Mouse (Mus musculus): Measurements from ENCODE around the gene Pgm5.
A peak's percentile ranks its signal among the peaks of the same experiment; 100 is the strongest.

The Pgm5 gene

GRCm38 (mm10) chr19:24779996-24780395 is 81.7 kb downstream of the Pgm5 start:
- DNase-seq (ENCODE audit: low spot score in 2 of 2): no peak

DNA sequence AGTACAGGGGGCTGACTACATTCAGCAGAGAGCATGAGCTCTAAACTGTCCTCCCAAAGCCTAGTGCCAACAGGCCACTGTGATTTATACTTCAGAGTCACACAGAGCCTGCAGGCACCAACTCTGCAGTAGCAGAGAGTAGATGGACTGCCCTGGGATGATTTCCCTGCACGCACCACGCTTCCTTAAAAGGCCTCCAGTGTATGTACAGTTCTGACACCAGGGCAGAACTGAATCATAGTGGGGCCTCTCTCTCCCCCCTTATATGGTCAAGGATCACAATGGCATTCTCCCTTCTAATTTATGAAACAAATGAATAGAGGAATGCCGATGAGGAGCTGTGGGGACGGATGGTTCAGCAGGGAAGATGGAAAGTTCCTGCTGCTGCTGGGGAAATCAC is 91.3 kb downstream of the Pgm5 start:
- peak in 1 of 2 experiments; percentile 26 for DNase-seq (ENCODE audit: low spot score in 2 of 2)

GRCm38 (mm10) chr19:24767401-24767800 is 94.3 kb downstream of the Pgm5 start:
- no peak for DNase-seq (ENCODE audit: low spot score in 2 of 2)

DNA sequence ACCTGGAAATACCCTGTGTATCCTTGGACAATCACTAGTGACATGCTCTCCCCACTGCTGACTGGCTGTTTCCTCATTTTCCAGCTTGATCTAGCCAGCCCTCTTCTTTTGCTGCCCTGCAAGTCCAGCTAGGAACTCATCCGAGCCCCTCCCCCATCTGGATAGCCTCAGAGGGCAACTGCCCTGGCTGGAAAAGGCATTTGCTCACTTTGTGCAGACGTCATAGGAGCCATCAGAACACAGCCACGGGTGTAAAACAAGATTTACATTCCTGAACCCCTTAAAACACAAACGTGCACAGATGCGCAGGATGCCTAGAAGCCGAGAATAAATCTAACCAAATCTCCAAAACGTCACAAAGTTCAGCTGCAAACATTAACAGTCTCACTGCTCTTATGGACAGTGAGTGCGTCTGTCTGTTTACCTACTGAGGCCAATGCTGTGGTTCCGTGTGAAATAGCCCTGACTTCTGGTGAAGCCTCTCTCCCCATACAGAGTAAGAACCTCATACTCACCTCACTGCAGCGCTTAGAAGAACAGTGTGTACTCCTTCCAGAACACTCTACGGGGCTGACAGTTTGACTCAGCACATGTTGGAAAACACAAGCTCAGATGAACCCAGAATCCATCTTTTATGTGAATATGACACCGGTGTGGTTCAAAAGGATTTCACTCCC is 99.0 kb downstream of the Pgm5 start:
- no peak for DNase-seq (ENCODE audit: low spot score in 2 of 2)

DNA sequence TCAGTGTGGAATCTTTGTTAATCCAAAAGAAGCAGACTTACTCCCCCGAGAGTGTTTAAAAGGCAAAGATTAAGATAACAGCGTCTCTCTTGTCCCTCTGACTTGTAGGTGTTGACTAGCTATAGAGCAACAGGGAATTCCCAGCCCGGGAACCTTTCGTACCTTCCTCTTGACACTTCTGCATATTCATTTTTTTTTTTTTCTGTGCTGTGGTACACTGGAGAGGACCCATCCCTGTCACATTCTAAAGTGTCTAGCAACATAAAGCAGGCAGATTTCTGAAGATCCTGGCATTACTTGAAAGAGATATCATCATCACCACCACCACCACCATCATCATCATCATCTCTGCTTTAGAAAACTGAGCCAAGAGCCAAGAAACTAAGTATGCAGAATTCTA is 105.0 kb downstream of the Pgm5 start:
- no peak for DNase-seq (ENCODE audit: low spot score in 2 of 2)

- DNase-seq (ENCODE audit: low spot score in 2 of 2): no peak
Measured at GRCm38 (mm10) chr19:24754440-24754785, 107.2 kb downstream of the Pgm5 start.

DNA sequence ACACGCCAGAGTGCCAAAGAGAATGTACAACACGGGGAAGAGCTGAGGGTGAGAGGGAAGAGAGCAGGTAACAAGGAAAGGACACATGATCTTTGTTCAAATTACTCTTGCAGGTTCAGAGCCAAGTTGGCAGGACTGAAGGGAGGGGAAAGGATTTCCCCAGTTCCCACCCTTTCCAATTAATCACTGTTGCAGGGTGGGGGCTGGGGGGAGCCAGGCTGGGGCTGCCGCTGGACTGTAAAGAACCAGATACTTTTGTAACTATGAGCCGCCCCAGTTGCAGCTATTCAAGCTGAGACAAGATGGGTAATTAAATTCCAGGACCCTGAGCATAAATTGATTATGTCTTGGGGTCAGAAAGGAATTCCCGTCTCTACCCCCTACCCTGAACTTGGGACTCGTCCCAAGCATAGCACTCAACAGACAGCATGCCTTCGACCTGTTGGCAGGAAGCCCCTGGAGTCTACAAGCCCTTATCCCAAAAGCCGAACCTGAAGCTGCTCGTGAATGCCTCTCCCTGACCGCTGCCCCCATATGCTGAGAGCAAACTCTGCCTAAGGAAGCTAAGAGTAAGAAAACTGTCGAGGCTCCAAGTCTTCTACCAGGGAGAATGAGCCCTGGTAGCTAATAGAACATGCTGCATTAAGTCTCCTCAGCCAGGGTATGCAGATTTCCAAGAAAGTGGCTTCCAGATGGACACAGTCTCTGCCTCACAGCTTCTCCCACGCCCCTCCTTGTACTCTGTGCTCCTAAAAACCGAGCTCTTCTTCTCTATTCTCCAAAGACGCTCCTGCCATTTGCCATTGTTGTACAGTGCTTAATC is 107.8 kb downstream of the Pgm5 start:
- no peak for DNase-seq (ENCODE audit: low spot score in 2 of 2)

- no peak for DNase-seq (ENCODE audit: low spot score in 2 of 2)
Measured at GRCm38 (mm10) chr19:24752873-24753538, 108.6 kb downstream of the Pgm5 start.

DNA sequence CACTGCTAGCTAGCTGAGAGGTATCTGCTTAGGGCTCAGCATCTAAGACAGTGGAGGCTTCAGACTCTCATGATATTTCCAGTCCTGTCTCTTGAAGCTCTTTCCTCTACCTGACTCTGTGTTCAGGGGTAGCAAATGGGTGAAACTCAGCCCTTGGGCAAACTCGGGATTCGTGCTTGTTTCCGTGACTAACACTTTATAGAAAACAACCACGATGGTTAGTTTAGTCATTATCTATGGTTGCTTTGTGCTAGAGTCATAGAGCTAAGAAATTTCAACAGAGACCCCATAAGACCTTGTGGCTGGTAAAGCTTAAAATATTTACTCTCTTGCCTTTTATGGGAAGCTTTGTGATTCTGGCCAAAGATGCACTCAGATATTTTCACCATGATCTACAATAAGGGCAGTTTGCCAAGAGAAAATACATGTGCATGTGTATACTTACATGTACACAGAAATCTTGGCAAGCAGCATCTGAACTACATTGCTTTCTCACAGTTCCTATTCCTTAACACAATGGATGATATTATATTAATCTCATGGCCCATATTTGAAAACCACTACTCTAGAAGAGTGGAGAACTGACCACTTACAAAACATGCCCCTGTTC is 115.3 kb downstream of the Pgm5 start:
- no peak for DNase-seq (ENCODE audit: low spot score in 2 of 2)

- no peak for DNase-seq (ENCODE audit: low spot score in 2 of 2)
Measured at GRCm38 (mm10) chr19:24742606-24743005, 119.0 kb downstream of the Pgm5 start.

DNA sequence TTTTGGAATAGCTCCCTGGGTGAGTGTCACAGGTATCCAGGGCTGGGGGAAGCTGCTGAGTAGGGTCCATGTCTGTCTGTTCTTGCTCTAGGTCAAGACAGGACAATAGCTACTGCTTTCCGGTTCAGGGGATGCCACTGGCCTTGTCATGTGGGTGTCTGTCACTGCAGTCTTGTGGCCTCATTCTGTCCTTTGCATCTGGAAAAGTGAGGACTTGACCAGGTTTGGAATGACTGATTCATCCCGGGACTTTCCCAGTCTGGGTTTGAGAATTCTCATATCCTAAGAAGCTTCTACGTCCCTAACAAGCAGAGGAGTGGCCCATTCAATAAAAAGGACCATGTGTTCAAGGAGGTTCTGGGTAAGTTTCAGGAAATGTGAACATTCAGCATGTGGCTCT is 122.9 kb downstream of the Pgm5 start:
- DNase-seq (ENCODE audit: low spot score in 2 of 2): no peak

- no peak for DNase-seq (ENCODE audit: low spot score in 2 of 2)
Measured at GRCm38 (mm10) chr19:24738026-24738425, 123.6 kb downstream of the Pgm5 start.

GRCm38 (mm10) chr19:24735484-24736128 is 126.0 kb downstream of the Pgm5 start:
- DNase-seq (ENCODE audit: low spot score in 2 of 2): peak in 1 of 2 experiments; percentile 29

DNA sequence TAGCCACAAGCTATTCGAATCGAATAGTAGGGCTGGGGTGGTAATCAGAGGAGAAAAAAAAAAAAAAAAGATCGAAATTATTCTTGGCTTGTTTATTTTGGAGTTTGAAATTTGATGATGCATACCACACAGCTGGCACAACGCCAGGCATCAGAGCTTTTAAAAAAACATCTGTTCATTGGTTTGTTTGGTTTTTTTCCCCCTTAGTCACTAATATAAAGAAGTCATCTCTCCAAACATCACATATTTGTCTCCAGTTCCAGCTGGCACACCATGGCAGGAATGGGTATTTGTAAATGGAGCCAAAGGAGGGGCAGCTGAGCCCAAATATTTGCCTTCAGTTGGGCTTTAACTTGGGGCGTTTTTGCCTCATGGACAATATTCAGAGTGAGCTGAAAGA is 131.0 kb downstream of the Pgm5 start:
- DNase-seq (ENCODE audit: low spot score in 2 of 2): no peak

DNA sequence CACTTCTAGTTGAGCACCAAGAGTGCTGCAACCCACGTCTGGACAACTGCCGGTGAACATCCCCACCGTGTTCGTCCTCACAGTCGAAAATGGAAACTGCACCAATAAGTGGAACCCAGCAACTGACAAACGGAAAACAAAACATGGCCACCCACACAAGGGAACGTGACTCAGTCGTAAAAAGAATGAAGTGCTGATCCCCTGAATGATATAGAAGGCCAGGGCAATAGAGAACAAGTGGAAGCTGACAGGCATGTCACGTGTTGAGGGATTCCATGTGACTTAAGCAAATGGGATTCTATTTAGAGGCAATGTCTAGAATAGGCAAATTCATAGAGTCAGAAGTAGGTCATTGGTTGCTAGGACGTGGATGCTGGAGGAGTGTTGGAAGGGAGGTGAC is 137.3 kb downstream of the Pgm5 start:
- no peak for DNase-seq (ENCODE audit: low spot score in 2 of 2)

DNA sequence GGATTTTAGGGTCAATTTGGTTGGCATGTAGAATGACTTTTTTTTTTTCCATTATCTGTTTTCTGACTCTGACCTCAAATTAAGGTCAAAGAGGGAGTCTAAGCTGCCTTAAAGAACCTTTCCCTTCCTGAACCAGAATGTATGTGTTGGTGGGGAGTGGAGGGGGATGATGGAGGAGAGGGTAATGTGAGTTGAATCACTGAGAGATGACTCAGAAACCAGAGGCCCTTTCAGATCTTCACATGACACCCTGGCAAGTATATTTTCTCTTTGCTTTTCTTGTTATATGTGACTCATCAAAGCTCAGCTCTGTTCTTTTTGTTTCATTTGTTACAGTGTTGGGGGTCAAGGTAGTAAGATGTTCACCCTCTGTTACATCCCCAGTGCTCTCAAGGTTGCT is 141.2 kb downstream of the Pgm5 start:
- no peak for DNase-seq (ENCODE audit: low spot score in 2 of 2)

DNA sequence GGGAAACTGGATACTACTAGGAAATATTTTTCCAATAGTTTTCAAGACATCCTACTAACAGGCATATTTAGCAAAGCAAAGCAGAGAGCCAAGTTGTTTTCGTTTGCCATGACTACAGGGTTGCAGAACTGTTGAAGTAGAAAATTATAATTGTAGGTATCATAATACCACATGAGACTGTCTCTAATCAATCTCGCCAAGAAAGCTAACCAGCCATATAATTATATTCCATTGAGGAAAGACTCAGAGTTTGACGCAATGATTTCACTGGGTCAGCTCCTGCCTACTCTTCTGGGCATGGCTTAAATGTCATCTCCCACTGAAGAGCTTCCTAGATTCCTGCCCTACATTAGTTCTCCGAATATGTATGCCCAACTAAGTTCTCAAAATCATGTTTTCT is 142.2 kb downstream of the Pgm5 start:
- DNase-seq (ENCODE audit: low spot score in 2 of 2): no peak

- no peak for DNase-seq (ENCODE audit: low spot score in 2 of 2)
Measured at GRCm38 (mm10) chr19:24718021-24718420, 143.6 kb downstream of the Pgm5 start.

DNA sequence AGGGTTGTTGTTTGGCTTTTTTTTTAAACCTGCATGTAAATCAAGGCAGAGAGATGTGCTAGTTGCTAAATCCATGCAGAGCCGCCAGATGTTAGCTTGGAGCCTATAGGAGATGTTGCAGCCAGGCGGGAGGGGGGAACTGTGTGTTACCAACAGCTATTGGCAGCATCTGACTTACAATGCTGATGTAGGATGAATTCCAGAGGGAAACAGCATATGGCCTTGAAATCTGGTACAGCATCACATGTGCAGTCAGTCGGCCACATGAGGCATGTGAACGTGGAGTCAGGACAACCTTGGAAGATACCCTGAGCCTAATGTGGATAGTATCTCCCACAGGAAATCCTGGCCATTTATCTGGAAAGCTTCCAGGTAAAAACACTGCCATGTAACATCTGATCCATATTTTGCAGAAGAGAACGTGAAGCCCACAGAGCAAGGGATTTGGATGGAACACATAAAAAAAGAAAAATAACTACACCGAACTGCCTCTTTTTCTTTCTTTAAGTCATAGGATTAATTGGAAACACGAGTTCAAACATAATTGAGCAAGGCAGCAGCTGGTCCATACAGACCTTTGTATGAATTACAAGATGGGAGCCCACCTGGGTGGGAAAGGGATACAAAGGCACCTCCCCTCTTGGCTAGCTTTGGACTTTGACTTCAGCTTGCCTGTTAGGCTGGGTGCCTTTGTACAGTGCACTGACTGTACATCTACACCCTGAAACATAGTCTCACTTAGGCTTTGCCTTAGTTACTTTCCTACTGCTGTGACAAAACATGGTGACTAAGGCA is 145.2 kb downstream of the Pgm5 start:
- DNase-seq (ENCODE audit: low spot score in 2 of 2): no peak

- no peak for DNase-seq (ENCODE audit: low spot score in 2 of 2)
Measured at GRCm38 (mm10) chr19:24708032-24708431, 153.6 kb downstream of the Pgm5 start.

All from urinary bladder, postnatal 4 days (tissue).